Mouse (Mus musculus) cerebellum, adult 9-11 months (tissue): ENCODE measurements around the gene Klf1.

Source experiments
- DNase-seq: peaks from one replicate; pipeline ENCODE4 v3.0.0; 2022

Klf1 gene

GRCm38 (mm10) chr8:84936041-84936961 is 34.6 kb downstream of the Klf1 start:
- DNase-seq, result peak; percentile 69

- peak; percentile 85 for DNase-seq
Observed at GRCm38 (mm10) chr8:84936962-84937546, 35.3 kb downstream of the Klf1 start, which contains the start of gene Mast1. Mast1 (minus strand) TSS chr8:84937359.

- DNase-seq, result no peak
Observed at GRCm38 (mm10) chr8:84937620-84938485, 36.1 kb downstream of the Klf1 start.

GRCm38 (mm10) chr8:84943699-84944098 is 42.0 kb downstream of the Klf1 start:
- DNase-seq, result no peak

- peak; percentile 86 for DNase-seq
Observed at GRCm38 (mm10) chr8:84944478-84945160, 42.9 kb downstream of the Klf1 start.

GRCm38 (mm10) chr8:84945235-84945632 is 43.5 kb downstream of the Klf1 start:
- peak; percentile 79 for DNase-seq

GRCm38 (mm10) chr8:84945633-84946527 is 44.2 kb downstream of the Klf1 start:
- DNase-seq, result peak; percentile 86

GRCm38 (mm10) chr8:84946528-84947240 is 45.0 kb downstream of the Klf1 start, which contains the start of gene Rtbdn:
Rtbdn (plus strand) TSS chr8:84946991.
- peak; percentile 79 for DNase-seq

- DNase-seq, result no peak
Observed at GRCm38 (mm10) chr8:84947241-84947545, 45.5 kb downstream of the Klf1 start.

- DNase-seq, result no peak
Observed at GRCm38 (mm10) chr8:84949753-84950152, 48.0 kb downstream of the Klf1 start.

- DNase-seq, result no peak
Observed at GRCm38 (mm10) chr8:84952612-84953255, 51.0 kb downstream of the Klf1 start.
